Mouse (Mus musculus): ENCODE measurements at regions not wholly inside any gene's neighbourhood (a gene's known extent, or its start where the extent isn't known, plus 50 kb on each side); places are given as distances from the start of the nearest gene placed in this dataset.

DNA sequence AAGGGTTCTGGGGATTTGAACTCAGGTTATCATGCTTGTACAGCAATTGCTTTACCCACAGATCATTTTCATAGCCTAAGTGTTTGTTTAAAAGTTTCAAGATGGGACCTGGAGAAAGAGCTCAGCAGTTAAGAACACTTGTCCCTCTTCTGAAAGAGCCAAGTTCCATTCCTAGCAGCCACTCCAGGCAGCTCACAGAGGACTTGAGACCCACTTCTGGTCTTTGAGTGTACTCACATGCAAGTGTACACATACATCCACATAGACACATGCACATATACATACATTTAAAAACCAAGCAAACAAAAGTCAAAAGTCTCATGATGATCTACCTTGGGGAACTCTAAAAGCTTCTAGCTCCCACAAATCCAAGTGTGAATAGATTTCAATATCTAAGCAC lies 477.7 kb upstream of the Auts2 start:
- Histone ChIP-seq H3K4me2 (ENCODE audit: low read depth, severe bottlenecking) (no peak overlapping the region), H3K4me3 (ENCODE audit: low read depth, low read length) (no peak overlapping the region), H3K27ac (replicated peaks; ENCODE audit: low read depth, low read length) (no peak overlapping the region), H3K27me3 (ENCODE audit: control insufficient read depth, insufficient read depth, low read length) (no peaks in the 10 kb centered on the region), H3K9ac (ENCODE audit: low read length) (no peak overlapping the region), H3K4me1 (ENCODE audit: control insufficient read depth, insufficient read depth, low read length) (no peaks in the 10 kb centered on the region), H3K36me3 (ENCODE audit: control insufficient read depth, insufficient read depth, low read length) (no peaks in the 10 kb centered on the region), H3K9me3 (ENCODE audit: control insufficient read depth, low read length) (no peaks in the 10 kb centered on the region)
- DNase-seq (ENCODE audit: low spot score): no peak
- no peak for ATAC-seq (ENCODE audit: insufficient number of reproducible peaks, low FRiP score, low TSS enrichment, low read depth)

DNA sequence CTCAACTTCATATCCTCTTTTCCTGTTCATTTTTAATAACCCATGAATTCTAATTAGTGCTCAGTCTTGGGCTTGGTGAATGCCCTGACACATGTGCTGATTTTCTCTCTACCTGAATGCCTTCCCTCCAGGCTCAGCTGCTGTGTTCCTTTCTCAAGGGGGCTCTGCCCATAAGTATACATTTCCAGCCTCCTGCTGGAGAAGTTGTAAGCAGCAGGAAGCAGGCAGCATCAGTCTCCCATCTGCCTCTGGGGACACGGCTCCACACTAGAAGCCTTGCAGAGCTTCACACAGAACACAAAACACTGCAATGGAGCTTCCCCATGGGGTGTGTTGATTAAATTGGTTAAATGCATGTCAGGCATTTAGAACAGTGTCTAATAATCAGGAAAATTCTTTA lies 477.0 kb upstream of the Auts2 start:
- WGBS: 74% methylated on average over 1 of the region's 1 CpGs
- Histone ChIP-seq H3K36me3 (ENCODE audit: control insufficient read depth, insufficient read depth, low read length) (no peaks in the 10 kb centered on the region), H3K9me3 (ENCODE audit: control insufficient read depth, low read length) (no peaks in the 10 kb centered on the region), H3K4me2 (ENCODE audit: low read depth, severe bottlenecking) (no peak overlapping the region), H3K4me3 (ENCODE audit: low read depth, low read length) (no peak overlapping the region), H3K9ac (ENCODE audit: low read length) (no peak overlapping the region), H3K27ac (replicated peaks; ENCODE audit: low read depth, low read length) (no peak overlapping the region), H3K27me3 (ENCODE audit: control insufficient read depth, insufficient read depth, low read length) (no peaks in the 10 kb centered on the region), H3K4me1 (ENCODE audit: control insufficient read depth, insufficient read depth, low read length) (no peaks in the 10 kb centered on the region)
- ATAC-seq (ENCODE audit: insufficient number of reproducible peaks, low FRiP score, low TSS enrichment, low read depth) (no peak), DNase-seq (ENCODE audit: low spot score) (no peak)

DNA sequence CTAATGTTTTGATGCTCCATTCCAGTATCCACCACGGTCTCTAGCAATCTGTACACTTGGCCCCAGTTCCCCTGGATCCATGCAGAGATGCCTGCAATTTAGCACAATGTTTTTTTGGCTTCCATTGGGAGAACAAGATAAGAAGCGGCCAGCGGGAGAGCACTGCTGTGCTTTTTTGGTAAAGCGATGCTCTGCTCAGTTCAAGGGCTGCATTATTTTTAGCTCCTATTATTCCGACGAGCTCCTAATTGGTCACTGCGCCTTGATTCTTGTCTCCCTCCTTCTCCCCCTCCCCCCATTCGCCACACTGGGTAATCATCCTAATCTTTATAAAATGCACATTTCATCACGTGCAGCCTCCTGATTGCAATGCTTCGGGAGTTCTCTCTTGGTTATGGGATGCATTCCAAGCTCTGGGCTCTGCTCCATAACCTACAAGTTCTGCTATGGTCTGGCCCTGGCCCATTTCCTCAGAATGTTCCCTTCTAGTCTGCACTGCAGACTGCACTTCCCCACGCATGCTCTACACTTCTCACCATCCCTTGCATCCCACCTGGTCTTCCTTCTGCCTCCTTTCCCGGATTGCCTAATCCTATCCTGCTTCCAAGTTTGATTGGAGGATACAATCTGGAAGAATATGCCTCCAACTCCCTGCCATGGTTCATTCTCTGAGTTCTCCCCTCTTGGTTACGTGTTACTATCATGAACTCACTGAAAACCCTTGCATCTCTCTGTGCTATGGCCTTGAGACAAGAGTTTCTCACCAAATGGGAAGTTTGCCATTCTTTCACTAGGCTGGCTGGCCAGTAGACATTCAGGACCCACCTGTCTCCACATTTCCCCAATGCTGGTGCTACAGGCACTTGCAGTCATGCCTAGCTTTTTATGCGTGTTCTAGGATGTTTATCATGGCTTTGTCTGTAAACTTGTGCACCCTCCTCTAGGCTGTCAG lies 467.8 kb upstream of the Auts2 start:
- Histone ChIP-seq H3K4me1 (ENCODE audit: control insufficient read depth, insufficient read depth, low read length) (no peaks in the 10 kb centered on the region), H3K9ac (ENCODE audit: low read length) (no peak overlapping the region), H3K27me3 (ENCODE audit: control insufficient read depth, insufficient read depth, low read length) (no peaks in the 10 kb centered on the region), H3K9me3 (ENCODE audit: control insufficient read depth, low read length) (no peaks in the 10 kb centered on the region), H3K27ac (replicated peaks; ENCODE audit: low read depth, low read length) (no peak overlapping the region), H3K4me2 (ENCODE audit: low read depth, severe bottlenecking) (no peak overlapping the region), H3K36me3 (ENCODE audit: control insufficient read depth, insufficient read depth, low read length) (no peaks in the 10 kb centered on the region), H3K4me3 (ENCODE audit: low read depth, low read length) (no peak overlapping the region)
- DNase-seq (ENCODE audit: low spot score) (no peak), ATAC-seq (ENCODE audit: insufficient number of reproducible peaks, low FRiP score, low TSS enrichment, low read depth) (no peak)
- 92% methylated on average over 14 of the region's 14 CpGs for WGBS

DNA sequence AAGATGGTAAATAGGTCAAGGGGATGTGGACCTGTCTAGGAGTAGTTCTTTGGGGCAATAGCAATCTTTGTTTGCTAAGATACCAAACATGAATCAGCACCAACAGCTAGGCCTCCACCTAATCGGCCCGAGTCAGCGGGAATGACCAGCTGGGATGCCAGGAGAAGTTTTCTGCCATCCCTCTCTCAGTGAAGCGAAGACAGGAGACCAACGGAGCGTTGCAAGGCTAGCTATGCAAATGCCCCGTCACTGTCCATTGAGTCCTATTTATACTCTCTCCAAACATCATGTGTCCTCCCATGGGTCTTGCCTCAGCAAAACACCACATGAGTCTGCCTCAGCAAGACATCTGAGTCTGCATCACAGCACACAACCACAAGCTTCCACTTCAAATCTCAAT lies 439.7 kb upstream of the Auts2 start:
- no peak overlapping the region for H3K27ac ChIP-seq (replicated peaks; ENCODE audit: low read depth, low read length)
- no peaks in the 10 kb centered on the region for H3K4me1 ChIP-seq (ENCODE audit: control insufficient read depth, insufficient read depth, low read length)
- ATAC-seq (ENCODE audit: insufficient number of reproducible peaks, low FRiP score, low TSS enrichment, low read depth) (no peak), DNase-seq (ENCODE audit: low spot score) (no peak)
- WGBS: 96% methylated on average over 7 of the region's 7 CpGs
- H3K9me3 ChIP-seq (ENCODE audit: control insufficient read depth, low read length): no peaks in the 10 kb centered on the region
- H3K4me2 ChIP-seq (ENCODE audit: low read depth, severe bottlenecking): no peak overlapping the region
- no peaks in the 10 kb centered on the region for H3K27me3 ChIP-seq (ENCODE audit: control insufficient read depth, insufficient read depth, low read length)
- no peak overlapping the region for H3K9ac ChIP-seq (ENCODE audit: low read length)
- H3K4me3 ChIP-seq (ENCODE audit: low read depth, low read length): no peak overlapping the region
- H3K36me3 ChIP-seq (ENCODE audit: control insufficient read depth, insufficient read depth, low read length): no peaks in the 10 kb centered on the region

DNA sequence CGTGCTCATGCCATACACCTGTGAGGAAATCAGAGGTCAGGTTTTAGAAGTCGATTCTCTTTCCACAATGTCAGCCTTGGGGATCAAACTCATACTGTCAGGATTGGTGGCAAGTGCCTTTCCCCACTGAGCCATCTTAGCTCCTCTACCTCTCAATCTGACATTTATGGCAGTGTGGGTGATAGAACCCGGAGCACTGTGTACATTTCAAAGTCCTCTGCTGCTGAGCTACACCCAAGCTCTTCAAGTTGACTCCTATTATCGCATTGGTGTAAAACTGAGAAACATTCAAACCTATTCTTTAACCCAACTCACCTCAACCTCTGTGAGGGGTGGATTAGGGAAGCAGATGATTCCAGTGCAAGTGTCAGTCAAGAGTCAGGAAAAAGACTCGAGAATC lies 435.9 kb upstream of the Auts2 start:
- H3K9me3 ChIP-seq (ENCODE audit: control insufficient read depth, low read length): no peaks in the 10 kb centered on the region
- H3K4me3 ChIP-seq (ENCODE audit: low read depth, low read length): no peak overlapping the region
- H3K4me2 ChIP-seq (ENCODE audit: low read depth, severe bottlenecking): no peak overlapping the region
- ATAC-seq (ENCODE audit: insufficient number of reproducible peaks, low FRiP score, low TSS enrichment, low read depth): no peak
- no peaks in the 10 kb centered on the region for H3K27me3 ChIP-seq (ENCODE audit: control insufficient read depth, insufficient read depth, low read length)
- no peak overlapping the region for H3K27ac ChIP-seq (replicated peaks; ENCODE audit: low read depth, low read length)
- no peaks in the 10 kb centered on the region for H3K36me3 ChIP-seq (ENCODE audit: control insufficient read depth, insufficient read depth, low read length)
- DNase-seq (ENCODE audit: low spot score): no peak
- 73% methylated on average over 5 of the region's 5 CpGs for WGBS
- H3K4me1 ChIP-seq (ENCODE audit: control insufficient read depth, insufficient read depth, low read length): no peaks in the 10 kb centered on the region
- no peak overlapping the region for H3K9ac ChIP-seq (ENCODE audit: low read length)

DNA sequence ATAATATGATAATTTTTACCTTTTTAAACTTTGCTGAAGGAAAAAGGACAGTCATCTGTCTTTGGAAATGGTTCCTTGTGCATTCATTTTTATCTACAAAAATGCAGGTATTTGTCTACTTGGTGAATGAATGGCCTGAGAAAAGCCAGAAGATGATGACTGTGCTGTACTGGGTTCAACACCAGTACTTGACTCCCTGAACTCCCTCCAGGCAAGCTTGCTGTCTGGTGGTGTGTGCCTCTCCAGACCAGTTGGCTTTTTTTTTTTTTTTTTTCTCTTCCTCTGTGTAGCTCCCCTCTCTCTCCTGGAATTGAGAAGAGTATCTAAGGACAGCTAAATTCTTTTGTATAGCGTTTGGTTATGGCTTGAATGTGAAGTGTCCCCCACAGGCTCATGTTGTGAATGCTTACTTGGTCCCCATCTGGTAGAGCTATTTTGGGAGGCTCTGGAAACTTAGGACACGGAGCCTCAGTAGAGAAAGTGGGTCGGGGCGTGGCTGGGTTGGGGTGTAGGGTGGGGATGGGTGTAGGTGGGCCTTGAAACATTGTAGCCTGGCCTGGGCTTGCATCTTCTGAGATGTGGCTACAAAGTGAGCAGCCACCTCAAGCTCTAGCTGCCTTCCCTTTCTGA lies 432.3 kb upstream of the Auts2 start:
- no peak for DNase-seq (ENCODE audit: low spot score)
- 82% methylated on average over 4 of the region's 4 CpGs for WGBS
- Histone ChIP-seq H3K4me2 (ENCODE audit: low read depth, severe bottlenecking) (no peak overlapping the region), H3K4me1 (ENCODE audit: control insufficient read depth, insufficient read depth, low read length) (no peaks in the 10 kb centered on the region), H3K9me3 (ENCODE audit: control insufficient read depth, low read length) (no peaks in the 10 kb centered on the region), H3K27ac (replicated peaks; ENCODE audit: low read depth, low read length) (no peak overlapping the region), H3K4me3 (ENCODE audit: low read depth, low read length) (no peak overlapping the region), H3K27me3 (ENCODE audit: control insufficient read depth, insufficient read depth, low read length) (no peaks in the 10 kb centered on the region), H3K36me3 (ENCODE audit: control insufficient read depth, insufficient read depth, low read length) (no peaks in the 10 kb centered on the region), H3K9ac (ENCODE audit: low read length) (no peak overlapping the region)
- no peak for ATAC-seq (ENCODE audit: insufficient number of reproducible peaks, low FRiP score, low TSS enrichment, low read depth)

DNA sequence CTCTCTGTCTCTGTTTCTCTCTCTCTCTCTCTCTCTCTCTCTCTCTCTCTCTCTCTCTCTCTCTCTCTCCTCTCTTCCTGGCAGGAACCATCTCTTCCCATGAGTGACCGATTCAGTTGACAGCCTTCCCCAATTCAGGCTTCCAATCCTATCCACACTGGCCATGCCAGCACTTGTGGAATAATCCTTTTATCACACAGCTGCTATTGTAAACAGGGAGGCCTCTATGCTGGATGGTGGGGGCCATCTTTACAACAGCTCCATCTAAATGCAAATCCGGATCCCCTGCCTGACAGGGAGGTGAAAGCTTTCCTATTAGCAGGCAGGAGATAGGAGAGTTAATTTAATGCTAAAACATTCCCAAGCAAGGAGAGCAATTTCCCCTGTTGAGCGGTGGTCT lies 431.7 kb upstream of the Auts2 start:
- H3K27me3 ChIP-seq (ENCODE audit: control insufficient read depth, insufficient read depth, low read length): no peaks in the 10 kb centered on the region
- ATAC-seq (ENCODE audit: insufficient number of reproducible peaks, low FRiP score, low TSS enrichment, low read depth) (no peak), DNase-seq (ENCODE audit: low spot score) (no peak)
- no peaks in the 10 kb centered on the region for H3K4me1 ChIP-seq (ENCODE audit: control insufficient read depth, insufficient read depth, low read length)
- 15% methylated on average over 3 of the region's 3 CpGs for WGBS
- H3K9ac ChIP-seq (ENCODE audit: low read length): no peak overlapping the region
- no peak overlapping the region for H3K27ac ChIP-seq (replicated peaks; ENCODE audit: low read depth, low read length)
- no peak overlapping the region for H3K4me3 ChIP-seq (ENCODE audit: low read depth, low read length)
- H3K36me3 ChIP-seq (ENCODE audit: control insufficient read depth, insufficient read depth, low read length): no peaks in the 10 kb centered on the region
- H3K4me2 ChIP-seq (ENCODE audit: low read depth, severe bottlenecking): no peak overlapping the region
- no peaks in the 10 kb centered on the region for H3K9me3 ChIP-seq (ENCODE audit: control insufficient read depth, low read length)

DNA sequence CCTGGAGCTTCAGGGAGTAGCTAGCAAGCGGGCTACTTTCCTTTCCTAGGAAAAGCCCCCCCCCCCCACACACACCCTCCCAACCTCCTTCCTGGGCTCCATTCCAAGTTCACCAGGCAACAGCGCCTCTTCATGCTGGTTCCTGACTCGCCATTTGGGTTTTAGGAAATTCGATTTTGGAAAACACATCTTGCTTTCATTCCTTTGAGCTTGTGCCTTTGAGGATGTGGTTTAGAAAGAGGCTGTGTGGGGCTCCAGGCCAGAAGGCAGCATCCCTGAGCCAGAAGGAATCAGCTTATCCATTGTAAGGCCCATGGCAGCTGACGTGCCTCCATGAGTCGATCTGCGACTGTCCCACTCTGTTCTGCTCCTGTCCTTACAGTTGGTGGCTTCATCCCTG lies 427.9 kb upstream of the Auts2 start:
- Histone ChIP-seq H3K4me2 (ENCODE audit: low read depth, severe bottlenecking) (no peak overlapping the region), H3K4me3 (ENCODE audit: low read depth, low read length) (no peak overlapping the region), H3K36me3 (ENCODE audit: control insufficient read depth, insufficient read depth, low read length) (no peaks in the 10 kb centered on the region), H3K27ac (replicated peaks; ENCODE audit: low read depth, low read length) (no peak overlapping the region), H3K9ac (ENCODE audit: low read length) (no peak overlapping the region), H3K9me3 (ENCODE audit: control insufficient read depth, low read length) (no peaks in the 10 kb centered on the region), H3K27me3 (ENCODE audit: control insufficient read depth, insufficient read depth, low read length) (no peaks in the 10 kb centered on the region), H3K4me1 (ENCODE audit: control insufficient read depth, insufficient read depth, low read length) (no peaks in the 10 kb centered on the region)
- WGBS: 91% methylated on average over 7 of the region's 7 CpGs
- DNase-seq (ENCODE audit: low spot score): no peak
- no peak for ATAC-seq (ENCODE audit: insufficient number of reproducible peaks, low FRiP score, low TSS enrichment, low read depth)
